Mouse (Mus musculus) liver, postnatal 0 days (tissue): ENCODE measurements around the gene Pomt2. TPM values are rescaled to one million over a fixed set of nuclear protein-coding genes. Genes with fewer than 3 reads are reported as not detected.
A peak's percentile ranks its signal among the peaks of the same experiment; 100 is the strongest.
"Not testable (repeated sequence)": the region's sequence is repeated elsewhere in the genome, so short reads cannot be mapped to it uniquely, and the experiment has no call there.

Experiments used
- ATAC-seq: fragments of 200-750 bp; cut with Nextera tagmentation; 2 replicates; pipeline ENCODE4 v1.8.0; 2017; ENCODE audit warnings: mild to moderate bottlenecking, moderate library complexity
- DNase-seq: peaks from one replicate; pipeline ENCODE4 v3.0.0-alpha.2; 2016
- H3K27ac ChIP-seq: fragments of 300-500 bp; sonication (generic); 2 replicates; pipeline ENCODE4 v1.5.1; 2014; ENCODE audit warnings: antibody characterized with exemption, moderate library complexity, mild to moderate bottlenecking, low read depth
- H3K27me3 ChIP-seq: fragments of 300-500 bp; sonication (generic); 2 replicates; pipeline ENCODE4 v1.6.1; 2014; ENCODE audit warnings: low read length, control low read depth, mixed read lengths; ENCODE audit not compliant: insufficient read depth
- H3K36me3 ChIP-seq: fragments of 300-500 bp; sonication (generic); replicated peaks from 2 replicates; pipeline ENCODE4 v1.6.1; 2014; ENCODE audit warnings: mild to moderate bottlenecking, control low read depth, low read length, moderate library complexity, mixed read lengths; ENCODE audit not compliant: insufficient read depth
- H3K4me1 ChIP-seq: fragments of 300-500 bp; sonication (generic); 2 replicates; pipeline ENCODE4 v1.6.1; 2014; ENCODE audit warnings: antibody characterized with exemption, mild to moderate bottlenecking, control low read depth; ENCODE audit not compliant: insufficient read depth
- H3K4me2 ChIP-seq: fragments of 300-500 bp; sonication (generic); 2 replicates; pipeline ENCODE4 v1.6.1; 2014; ENCODE audit warnings: low read depth, mild to moderate bottlenecking, low read length, moderate library complexity, mixed read lengths
- H3K4me3 ChIP-seq: fragments of 300-500 bp; sonication (generic); 2 replicates; pipeline ENCODE4 v1.5.1; 2014; ENCODE audit warnings: low read depth, low read length
- H3K9ac ChIP-seq: fragments of 300-500 bp; sonication (generic); replicated peaks from 2 replicates; pipeline ENCODE4 v1.6.1; 2014; ENCODE audit warnings: mild to moderate bottlenecking, moderate library complexity
- H3K9me3 ChIP-seq: fragments of 300-500 bp; sonication (generic); 2 replicates; pipeline ENCODE4 v1.6.1; 2016; ENCODE audit warnings: mild to moderate bottlenecking, control low read depth, low read length, mixed read lengths
- CTCF ChIP-seq: sonication (generic); IDR thresholded peaks from 2 replicates; pipeline ENCODE4 v1.5.1; 2016; ENCODE audit warnings: antibody characterized with exemption, low read depth
- EP300 ChIP-seq: IDR thresholded peaks from 2 replicates; pipeline ENCODE4 v1.6.1; 2016; ENCODE audit warnings: antibody characterized with exemption, low read depth, mild to moderate bottlenecking
- WGBS: fragments of 180-500 bp; shearing (Covaris S2); extraction: QIAGEN DNeasy Blood & Tissue Kit; methylation state at CpG from one replicate; pipeline ENCODE4 v1.1.7; 2014; ENCODE audit not compliant: insufficient replicate concordance; 5-methylcytosine and 5-hydroxymethylcytosine counted together
- polyA plus RNA-seq: library from polyadenylated mRNA; unstranded; fragments of >200 nt; fragmentation: Nextera tagmentation; extraction: Ambion mirVana; gene quantifications from 2 replicates; pipeline ENCODE4 v1.2.1, GENCODE M21; 2015

Gene Pomt2
- polyA plus RNA-seq, 1 experiment from 2014 or later = 4.5 TPM

- no peak for ATAC-seq
- TF ChIP-seq EP300 = 0 out of 2 replicates have a peak, but pooled peaks have one; percentile 9
- TF ChIP-seq CTCF = no peak
- no peak overlapping the region for H3K4me2 ChIP-seq
- DNase-seq = no peak
- no peaks in the 10 kb centered on the region for H3K27me3 ChIP-seq
- 50% methylated on average over 5 of the region's 5 CpGs for whole genome bisulfite sequencing
- no peak overlapping the region for H3K27ac ChIP-seq
- H3K9me3 ChIP-seq = no peaks in the 10 kb centered on the region
- H3K4me1 ChIP-seq = peaks cover 4% of the 10 kb centered on the region; the same call in 1 of the 2 replicates
- no peak overlapping the region for H3K9ac ChIP-seq
- no peak overlapping the region for H3K4me3 ChIP-seq
- peaks cover 23% of the 10 kb centered on the region for H3K36me3 ChIP-seq
These were observed 13.0 kb upstream of the Pomt2 start for GRCm38 (mm10) chr12:87160815-87161214.

- no peak for ATAC-seq
- WGBS = 59% methylated on average over 1 of the region's 1 CpGs
- Histone ChIP-seq H3K27me3 (no peaks in the 10 kb centered on the region), H3K4me3 (no peak overlapping the region), H3K9me3 (no peaks in the 10 kb centered on the region), H3K4me1 (peaks cover 4% of the 10 kb centered on the region; the same call in 1 of the 2 replicates), H3K9ac (no peak overlapping the region), H3K4me2 (0 out of 2 replicates have a peak overlapping the region, but pooled peaks have one; percentile 14), H3K27ac (no peak overlapping the region), H3K36me3 (peaks cover 23% of the 10 kb centered on the region)
- DNase-seq = no peak
- TF ChIP-seq CTCF (no peak), EP300 (no peak)
These were observed 12.5 kb upstream of the Pomt2 start for GRCm38 (mm10) chr12:87160310-87160709.

- H3K9me3 ChIP-seq = no peaks in the 10 kb centered on the region
- H3K36me3 ChIP-seq = peaks cover 10% of the 10 kb centered on the region
- WGBS = 53% methylated on average over 7 of the region's 7 CpGs
- DNase-seq (peak; percentile 36), ATAC-seq (peak; percentile 68)
- peaks cover 4% of the 10 kb centered on the region; the same call in 1 of the 2 replicates for H3K4me1 ChIP-seq
- H3K9ac ChIP-seq = peak overlapping the region; percentile 72
- no peaks in the 10 kb centered on the region for H3K27me3 ChIP-seq
- peak overlapping the region; percentile 67 for H3K4me2 ChIP-seq
- peak overlapping the region; percentile 48 for H3K4me3 ChIP-seq
- TF ChIP-seq EP300 (0 out of 2 replicates have a peak, but pooled peaks have one; percentile 13), CTCF (no peak)
- peak overlapping the region; percentile 99 for H3K27ac ChIP-seq
These were observed 10.3 kb upstream of the Pomt2 start for GRCm38 (mm10) chr12:87158099-87158498.

GRCm38 (mm10) chr12:87157361-87157760, 9.6 kb upstream of the Pomt2 start:
- peak; percentile 92 for ATAC-seq
- peak overlapping the region; percentile 72 for H3K9ac ChIP-seq
- H3K4me1 ChIP-seq = peaks cover 4% of the 10 kb centered on the region; the same call in 1 of the 2 replicates
- H3K4me3 ChIP-seq = peak overlapping the region; percentile 48
- peak overlapping the region; percentile 67 for H3K4me2 ChIP-seq
- peak; percentile 68 for DNase-seq
- peaks cover 1% of the 10 kb centered on the region; the same call in 1 of the 2 replicates for H3K9me3 ChIP-seq
- 45% methylated on average over 4 of the region's 4 CpGs for WGBS
- H3K36me3 ChIP-seq = peaks cover 5% of the 10 kb centered on the region
- no peak for TF ChIP-seq CTCF
- peak; percentile 89 for TF ChIP-seq EP300
- H3K27ac ChIP-seq = peak overlapping the region; percentile 99
- H3K27me3 ChIP-seq = no peaks in the 10 kb centered on the region

- DNase-seq = peak; percentile 34
- H3K9me3 ChIP-seq, H3K36me3 ChIP-seq, H3K27me3 ChIP-seq, H3K27ac ChIP-seq, H3K4me2 ChIP-seq, H3K4me1 ChIP-seq, ATAC-seq, H3K4me3 ChIP-seq, H3K9ac ChIP-seq: not testable (repeated sequence)
- WGBS = 81% methylated on average over 4 of the region's 4 CpGs
- TF ChIP-seq EP300 = peak; percentile 68; the same call in 1 of the 2 replicates
These were observed 6.7 kb upstream of the Pomt2 start for GRCm38 (mm10) chr12:87154448-87154847.

- Histone ChIP-seq H3K4me3 (no peak overlapping the region), H3K9me3 (peaks cover 7% of the 10 kb centered on the region; the same call in 1 of the 2 replicates), H3K9ac (no peak overlapping the region), H3K4me1 (peaks cover 15% of the 10 kb centered on the region), H3K36me3 (no peaks in the 10 kb centered on the region), H3K27ac (no peak overlapping the region), H3K4me2 (no peak overlapping the region), H3K27me3 (no peaks in the 10 kb centered on the region)
- WGBS = 92% methylated on average over 5 of the region's 5 CpGs
- no peak for DNase-seq
- no peak for ATAC-seq
- TF ChIP-seq EP300 = no peak
- no peak for TF ChIP-seq CTCF
These were observed 1.7 kb upstream of the Pomt2 start for GRCm38 (mm10) chr12:87149471-87149870.

GRCm38 (mm10) chr12:87148136-87148535, 368 bp upstream of the Pomt2 start:
- peak overlapping the region; percentile 78 for H3K4me2 ChIP-seq
- H3K36me3 ChIP-seq = no peaks in the 10 kb centered on the region
- peak overlapping the region; percentile 80 for H3K27ac ChIP-seq
- peak overlapping the region; percentile 82 for H3K4me3 ChIP-seq
- TF ChIP-seq EP300 (no peak), CTCF (no peak)
- peaks cover 7% of the 10 kb centered on the region; the same call in 1 of the 2 replicates for H3K9me3 ChIP-seq
- peaks cover 15% of the 10 kb centered on the region for H3K4me1 ChIP-seq
- WGBS = 23% methylated on average over 15 of the region's 15 CpGs
- peak; percentile 51 for DNase-seq
- peak overlapping the region; percentile 75 for H3K9ac ChIP-seq
- ATAC-seq = no peak
- no peaks in the 10 kb centered on the region for H3K27me3 ChIP-seq
